In the genomic region with DNA sequence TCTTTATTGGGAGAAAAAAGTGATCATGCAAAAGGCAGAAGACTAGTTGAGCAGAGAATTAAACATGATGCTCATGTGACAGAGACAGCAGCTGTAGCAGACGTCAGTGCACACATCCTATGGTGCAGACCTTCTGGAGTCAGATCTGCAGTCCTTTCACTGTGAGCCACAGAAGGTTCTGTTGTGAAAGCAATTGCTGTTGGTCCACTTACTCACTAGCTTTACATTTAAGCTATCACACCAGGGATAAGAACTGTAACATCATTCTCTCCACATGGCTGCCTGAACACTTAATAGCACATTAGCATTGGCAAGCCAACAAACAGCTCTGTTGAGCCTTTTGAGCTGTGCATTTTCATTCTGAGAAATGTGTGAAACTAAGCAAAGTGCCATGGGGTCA, we compare ENCODE assay signal across 20 mouse cellular contexts.
"Had no signal": no experiment of that assay in that cellular context is flagged by ENCODE, and none has a peak within 500 bp of the region (broad histone marks: within the 10 kb centered on the region; RNA-seq: fewer than 3 reads in every experiment).

No protein-coding gene starts in this region.

- DNase-seq: kidney, adult 8-10 months; kidney, postnatal 10 days; kidney, postnatal 36 days; layer of hippocampus, postnatal 36 days; liver; lung, adult 18-20 months; retina, postnatal 1 day; right cerebral cortex, postnatal 25 days; spleen, adult 18-20 months; thymus, postnatal 25 days had no signal

- H3K4me1 ChIP-seq: kidney, embryonic 15.5 days; limb, embryonic 10.5 days; limb, embryonic 13.5 days; liver, embryonic 12.5 days; liver, embryonic 15.5 days; midbrain, embryonic 13.5 days; neural tube, embryonic 13.5 days; stomach, embryonic 15.5 days had no signal

- H3K4me2 ChIP-seq: kidney, embryonic 15.5 days; limb, embryonic 13.5 days; liver, embryonic 12.5 days; liver, embryonic 15.5 days; midbrain, embryonic 13.5 days; neural tube, embryonic 13.5 days; stomach, embryonic 15.5 days had no signal

- H3K9ac ChIP-seq: kidney, embryonic 15.5 days; limb, embryonic 13.5 days; liver, embryonic 12.5 days; liver, embryonic 15.5 days; midbrain, embryonic 13.5 days; neural tube, embryonic 13.5 days; stomach, embryonic 15.5 days had no signal

- H3K9me3 ChIP-seq: kidney, embryonic 15.5 days; limb, embryonic 10.5 days; limb, embryonic 13.5 days; liver, embryonic 12.5 days; liver, embryonic 15.5 days; midbrain, embryonic 13.5 days; neural tube, embryonic 13.5 days; stomach, embryonic 15.5 days had no signal

- ATAC-seq: liver, embryonic 12.5 days; midbrain, embryonic 13.5 days had no signal

- H3K27me3 ChIP-seq: kidney, embryonic 15.5 days; limb, embryonic 13.5 days; liver, embryonic 12.5 days; liver, embryonic 15.5 days; midbrain, embryonic 13.5 days; neural tube, embryonic 13.5 days; stomach, embryonic 15.5 days had no signal

- H3K36me3 ChIP-seq: kidney, embryonic 15.5 days; limb, embryonic 10.5 days; limb, embryonic 13.5 days; liver, embryonic 12.5 days; liver, embryonic 15.5 days; midbrain, embryonic 13.5 days; neural tube, embryonic 13.5 days; stomach, embryonic 15.5 days had no signal

- H3K4me3 ChIP-seq: kidney, embryonic 15.5 days; limb, embryonic 10.5 days; limb, embryonic 13.5 days; liver, embryonic 12.5 days; liver, embryonic 15.5 days; midbrain, embryonic 13.5 days; myocyte; neural tube, embryonic 13.5 days; stomach, embryonic 15.5 days had no signal

- H3K27ac ChIP-seq: kidney, embryonic 15.5 days; limb, embryonic 10.5 days; limb, embryonic 13.5 days; liver, embryonic 12.5 days; liver, embryonic 15.5 days; macrophage; midbrain, embryonic 13.5 days; neural tube, embryonic 13.5 days; stomach, embryonic 15.5 days had no signal
